Mouse (Mus musculus): ENCODE measurements around the gene Atp2a1. TPM values are rescaled to one million over a fixed set of nuclear protein-coding genes. Genes with fewer than 3 reads are reported as not detected.
A peak's percentile ranks its signal among the peaks of the same experiment; 100 is the strongest.

The Atp2a1 gene
- polyA plus RNA-seq (2015; fragmentation: Nextera tagmentation; extraction: Ambion mirVana): 5.1 and 33.6 TPM in 2 replicates

- Histone ChIP-seq H3K9ac (ENCODE audit: low read length) (no peak within 1 kb of the TSS), H3K4me1 (replicated peaks; ENCODE audit: control insufficient read depth, insufficient read depth, low read length) (no peaks in the 10 kb centered on the region; the same call in 1 of the 2 replicates), H3K27ac (ENCODE audit: low read length) (no peak within 1 kb of the TSS), H3K9me3 (ENCODE audit: control insufficient read depth, low read length) (no peaks in the 10 kb centered on the region), H3K36me3 (ENCODE audit: control insufficient read depth, insufficient read depth, low read length) (peaks cover 11% of the 10 kb centered on the region; the same call in 1 of the 2 replicates), H3K27me3 (ENCODE audit: control insufficient read depth, insufficient read depth, low read depth, low read length) (no peaks in the 10 kb centered on the region), H3K4me3 (ENCODE audit: low read length) (no peak within 1 kb of the TSS), H3K4me2 (ENCODE audit: low read depth, low read length) (no peak within 1 kb of the TSS)
- 37% methylated on average over 5 of the region's 5 CpGs for WGBS
- ATAC-seq (ENCODE audit: low read depth): no peak
Observed at GRCm38 (mm10) chr7:126463004-126463403, at the start of gene Atp2a1. Gene Atp2a1 (minus strand): TSS chr7:126463108.

DNA sequence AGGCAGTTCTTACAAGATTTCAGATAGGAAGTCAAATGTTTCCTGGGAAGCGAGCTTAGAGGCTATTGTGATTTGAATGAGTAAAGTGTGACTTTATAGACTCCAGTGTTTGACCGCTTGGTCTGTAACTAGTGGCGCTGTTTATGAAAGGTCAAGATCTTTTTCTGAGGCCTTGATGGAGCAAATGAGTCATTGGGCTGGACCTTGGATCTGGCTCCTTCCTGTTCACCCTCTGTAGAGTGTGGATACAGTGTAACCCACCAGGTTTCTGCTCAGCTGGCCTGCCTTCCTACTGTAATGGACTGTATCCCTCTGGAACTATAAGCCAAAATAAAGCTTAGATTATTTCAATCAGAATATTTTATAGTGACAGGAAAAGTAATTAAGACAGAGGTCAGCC, 48.4 kb upstream of the Atp2a1 start:
- Histone ChIP-seq H3K9ac (ENCODE audit: low read length) (no peak overlapping the region), H3K9me3 (ENCODE audit: control insufficient read depth, low read length) (no peaks in the 10 kb centered on the region), H3K36me3 (ENCODE audit: control insufficient read depth, insufficient read depth, low read length) (no peaks in the 10 kb centered on the region), H3K4me3 (ENCODE audit: low read length) (no peak overlapping the region), H3K4me2 (ENCODE audit: low read depth, low read length) (no peak overlapping the region), H3K27ac (ENCODE audit: low read length) (no peak overlapping the region), H3K4me1 (replicated peaks; ENCODE audit: control insufficient read depth, insufficient read depth, low read length) (no peaks in the 10 kb centered on the region), H3K27me3 (ENCODE audit: control insufficient read depth, insufficient read depth, low read depth, low read length) (no peaks in the 10 kb centered on the region)
- ATAC-seq (ENCODE audit: low read depth): no peak
- WGBS: 68% methylated on average over 3 of the region's 3 CpGs

GRCm38 (mm10) chr7:126507126-126507778, 44.3 kb upstream of the Atp2a1 start:
- H3K9ac ChIP-seq (ENCODE audit: low read length): no peak overlapping the region
- WGBS: 68% methylated on average over 8 of the region's 8 CpGs
- no peaks in the 10 kb centered on the region for H3K27me3 ChIP-seq (ENCODE audit: control insufficient read depth, insufficient read depth, low read depth, low read length)
- H3K9me3 ChIP-seq (ENCODE audit: control insufficient read depth, low read length): no peaks in the 10 kb centered on the region
- no peaks in the 10 kb centered on the region for H3K36me3 ChIP-seq (ENCODE audit: control insufficient read depth, insufficient read depth, low read length)
- no peak overlapping the region for H3K4me2 ChIP-seq (ENCODE audit: low read depth, low read length)
- H3K4me1 ChIP-seq (replicated peaks; ENCODE audit: control insufficient read depth, insufficient read depth, low read length): 0 out of 2 replicates have a peak, but pooled peaks cover 4% of the 10 kb centered on the region
- ATAC-seq (ENCODE audit: low read depth): no peak
- H3K27ac ChIP-seq (ENCODE audit: low read length): no peak overlapping the region
- H3K4me3 ChIP-seq (ENCODE audit: low read length): no peak overlapping the region

GRCm38 (mm10) chr7:126504913-126505312, 42.0 kb upstream of the Atp2a1 start:
- Histone ChIP-seq H3K4me1 (replicated peaks; ENCODE audit: control insufficient read depth, insufficient read depth, low read length) (peaks cover 12% of the 10 kb centered on the region), H3K4me3 (ENCODE audit: low read length) (no peak overlapping the region), H3K36me3 (ENCODE audit: control insufficient read depth, insufficient read depth, low read length) (peaks cover 13% of the 10 kb centered on the region), H3K9ac (ENCODE audit: low read length) (no peak overlapping the region), H3K27ac (ENCODE audit: low read length) (no peak overlapping the region), H3K27me3 (ENCODE audit: control insufficient read depth, insufficient read depth, low read depth, low read length) (no peaks in the 10 kb centered on the region), H3K4me2 (ENCODE audit: low read depth, low read length) (no peak overlapping the region), H3K9me3 (ENCODE audit: control insufficient read depth, low read length) (no peaks in the 10 kb centered on the region)
- 57% methylated on average over 2 of the region's 2 CpGs for WGBS
- ATAC-seq (ENCODE audit: low read depth): no peak

DNA sequence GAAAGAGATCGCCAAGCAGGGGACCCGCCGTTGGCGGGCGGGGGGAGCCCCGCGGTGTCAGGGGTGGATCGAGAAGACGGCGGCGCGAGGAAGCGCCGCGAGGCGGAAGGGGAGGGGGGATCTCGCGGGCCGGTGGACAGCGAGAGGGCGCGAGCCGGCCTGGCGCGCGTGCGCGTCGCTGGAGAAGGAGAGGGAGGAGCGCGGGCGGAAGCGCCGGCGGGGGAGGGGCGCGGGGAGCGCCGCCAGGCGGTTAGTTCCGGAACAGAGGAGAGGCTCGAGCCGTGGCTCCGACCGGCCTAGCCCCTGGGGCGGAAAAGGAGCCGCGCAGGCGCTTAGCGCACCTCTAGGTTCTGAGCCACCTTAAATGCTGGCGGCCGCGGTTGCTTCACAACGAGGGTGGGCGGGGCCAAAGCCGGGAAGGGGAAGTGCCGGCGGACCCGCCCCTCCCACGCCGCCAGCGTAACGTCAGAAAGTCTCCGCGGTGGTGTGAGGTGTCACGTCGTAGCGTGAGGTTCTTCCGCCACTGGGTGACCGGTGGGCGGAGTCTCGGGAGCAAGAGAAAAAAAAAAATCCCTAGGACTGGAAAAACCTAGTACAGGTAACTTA, 40.5 kb upstream of the Atp2a1 start, which contains the start of gene Atxn2l:
Gene Atxn2l (minus strand): TSS at position 165 of the 606 bp plus-strand sequence.
- Histone ChIP-seq H3K27me3 (ENCODE audit: control insufficient read depth, insufficient read depth, low read depth, low read length) (no peaks in the 10 kb centered on the region), H3K4me1 (replicated peaks; ENCODE audit: control insufficient read depth, insufficient read depth, low read length) (peaks cover 12% of the 10 kb centered on the region), H3K27ac (ENCODE audit: low read length) (peak within 1 kb of the TSS; percentile 99), H3K4me2 (ENCODE audit: low read depth, low read length) (peak within 1 kb of the TSS; percentile 75), H3K4me3 (ENCODE audit: low read length) (peak within 1 kb of the TSS; percentile 90), H3K9me3 (ENCODE audit: control insufficient read depth, low read length) (no peaks in the 10 kb centered on the region), H3K36me3 (ENCODE audit: control insufficient read depth, insufficient read depth, low read length) (peaks cover 27% of the 10 kb centered on the region), H3K9ac (ENCODE audit: low read length) (peak within 1 kb of the TSS; percentile 99)
- peak; percentile 90 for ATAC-seq (ENCODE audit: low read depth)
- under 1% methylated on average over 50 of the region's 72 CpGs for WGBS

- H3K4me2 ChIP-seq (ENCODE audit: low read depth, low read length): peak overlapping the region; percentile 75
- ATAC-seq (ENCODE audit: low read depth): no peak; the same call in none of the 2 replicates
- H3K27ac ChIP-seq (ENCODE audit: low read length): peak overlapping the region; percentile 99
- peak overlapping the region; percentile 99 for H3K9ac ChIP-seq (ENCODE audit: low read length)
- H3K9me3 ChIP-seq (ENCODE audit: control insufficient read depth, low read length): no peaks in the 10 kb centered on the region
- H3K4me1 ChIP-seq (replicated peaks; ENCODE audit: control insufficient read depth, insufficient read depth, low read length): peaks cover 12% of the 10 kb centered on the region
- no peaks in the 10 kb centered on the region for H3K27me3 ChIP-seq (ENCODE audit: control insufficient read depth, insufficient read depth, low read depth, low read length)
- peaks cover 33% of the 10 kb centered on the region for H3K36me3 ChIP-seq (ENCODE audit: control insufficient read depth, insufficient read depth, low read length)
- peak overlapping the region; percentile 90 for H3K4me3 ChIP-seq (ENCODE audit: low read length)
- 0% methylated on average over 40 of the region's 40 CpGs for WGBS
Observed at GRCm38 (mm10) chr7:126502751-126503150, 39.8 kb upstream of the Atp2a1 start.

DNA sequence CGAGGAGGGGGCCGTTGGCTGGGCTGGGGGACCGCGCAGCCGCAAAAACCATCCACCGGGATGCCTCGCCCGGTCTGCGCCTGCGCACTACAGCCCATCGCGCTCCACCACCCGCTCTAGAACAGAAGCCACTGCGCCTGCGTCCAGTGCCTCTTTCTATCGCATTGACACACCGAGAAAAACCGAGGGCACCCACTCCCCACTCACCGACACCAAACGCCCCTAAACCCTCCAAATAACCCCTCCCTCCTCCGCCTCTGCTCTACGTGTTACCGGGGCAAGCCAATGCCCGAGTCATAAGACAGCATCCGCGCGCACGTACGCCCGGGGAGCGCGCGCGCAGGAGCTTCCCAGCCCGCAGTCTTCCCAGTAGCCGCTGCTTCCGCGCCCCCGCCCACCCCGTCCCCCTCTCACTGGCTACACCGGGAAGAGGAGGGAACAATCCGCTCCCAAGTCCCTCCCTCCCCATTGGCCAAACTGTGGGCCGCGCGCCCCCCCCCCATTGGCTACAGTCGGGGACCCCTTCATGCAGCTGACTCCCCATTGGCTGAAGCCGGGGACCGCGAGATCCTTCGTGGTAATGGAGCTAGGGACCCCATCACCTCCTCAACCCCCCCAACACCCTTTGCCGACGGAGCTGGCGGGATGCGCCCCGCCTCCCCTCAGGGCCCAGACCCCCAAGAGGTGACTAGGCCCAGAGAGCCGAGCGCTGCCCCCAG, 39.3 kb upstream of the Atp2a1 start:
- no peaks in the 10 kb centered on the region for H3K27me3 ChIP-seq (ENCODE audit: control insufficient read depth, insufficient read depth, low read depth, low read length)

GRCm38 (mm10) chr7:126501684-126502022, 38.7 kb upstream of the Atp2a1 start:
- Histone ChIP-seq H3K4me2 (ENCODE audit: low read depth, low read length) (peak overlapping the region; percentile 86), H3K9ac (ENCODE audit: low read length) (peak overlapping the region; percentile 99), H3K36me3 (ENCODE audit: control insufficient read depth, insufficient read depth, low read length) (peaks cover 43% of the 10 kb centered on the region), H3K27me3 (ENCODE audit: control insufficient read depth, insufficient read depth, low read depth, low read length) (no peaks in the 10 kb centered on the region), H3K4me1 (replicated peaks; ENCODE audit: control insufficient read depth, insufficient read depth, low read length) (peaks cover 12% of the 10 kb centered on the region), H3K9me3 (ENCODE audit: control insufficient read depth, low read length) (no peaks in the 10 kb centered on the region), H3K4me3 (ENCODE audit: low read length) (peak overlapping the region; percentile 90), H3K27ac (ENCODE audit: low read length) (peak overlapping the region; percentile 99)
- no peak for ATAC-seq (ENCODE audit: low read depth)
- 3% methylated on average over 9 of the region's 9 CpGs for WGBS

More for the DNA sequence above, 39.3 kb upstream of the Atp2a1 start:
- Histone ChIP-seq H3K4me3 (ENCODE audit: low read length) (peak overlapping the region; percentile 90), H3K36me3 (ENCODE audit: control insufficient read depth, insufficient read depth, low read length) (peaks cover 38% of the 10 kb centered on the region), H3K27ac (ENCODE audit: low read length) (peak overlapping the region; percentile 99), H3K9ac (ENCODE audit: low read length) (peak overlapping the region; percentile 99), H3K4me2 (ENCODE audit: low read depth, low read length) (peak overlapping the region; percentile 86), H3K4me1 (replicated peaks; ENCODE audit: control insufficient read depth, insufficient read depth, low read length) (peaks cover 12% of the 10 kb centered on the region), H3K9me3 (ENCODE audit: control insufficient read depth, low read length) (no peaks in the 10 kb centered on the region)
- ATAC-seq (ENCODE audit: low read depth): peak; percentile 92
- under 1% methylated on average over 44 of the region's 57 CpGs for WGBS

DNA sequence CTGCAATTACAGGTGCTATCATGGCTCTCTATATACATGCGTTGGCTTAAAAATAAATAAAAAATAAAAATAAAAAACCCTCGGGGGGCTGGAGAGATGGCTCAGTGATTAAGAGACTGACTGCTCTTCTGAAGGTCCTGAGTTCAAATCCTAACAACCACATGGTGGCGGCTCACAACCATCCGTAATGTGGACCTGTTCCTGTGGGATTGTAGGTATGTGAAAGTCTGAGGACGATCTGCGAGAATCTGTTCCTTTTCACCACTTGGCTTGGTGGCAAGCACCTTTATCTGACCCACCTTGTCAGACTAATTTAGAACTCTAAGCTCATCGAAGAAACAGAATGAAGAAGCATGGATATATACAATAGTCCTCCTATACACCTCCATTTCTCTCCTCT, 36.5 kb upstream of the Atp2a1 start:
- H3K27ac ChIP-seq (ENCODE audit: low read length): no peak overlapping the region
- no peaks in the 10 kb centered on the region for H3K9me3 ChIP-seq (ENCODE audit: control insufficient read depth, low read length)
- no peak overlapping the region for H3K9ac ChIP-seq (ENCODE audit: low read length)
- H3K4me2 ChIP-seq (ENCODE audit: low read depth, low read length): no peak overlapping the region
- peaks cover 63% of the 10 kb centered on the region for H3K36me3 ChIP-seq (ENCODE audit: control insufficient read depth, insufficient read depth, low read length)
- H3K4me3 ChIP-seq (ENCODE audit: low read length): no peak overlapping the region
- WGBS: 89% methylated on average over 7 of the region's 7 CpGs
- no peak for ATAC-seq (ENCODE audit: low read depth)
- no peaks in the 10 kb centered on the region for H3K27me3 ChIP-seq (ENCODE audit: control insufficient read depth, insufficient read depth, low read depth, low read length)
- peaks cover 12% of the 10 kb centered on the region for H3K4me1 ChIP-seq (replicated peaks; ENCODE audit: control insufficient read depth, insufficient read depth, low read length)
